ENCODE assay signal across 10 mouse cellular contexts in genomic region chr6:29362246-29363128, GRCm38 (mm10). TPM values are rescaled to one million over a fixed set of nuclear protein-coding genes. Genes with fewer than 3 reads are reported as not detected.
DNase-seq lines count a peak whose midpoint lies in the region; ATAC-seq and TF ChIP-seq lines count a peak whose summit lies in the region.
"Had no signal": no experiment of that assay in that cellular context is flagged by ENCODE, and none has a peak within 500 bp of the region (broad histone marks: within the 10 kb centered on the region; RNA-seq: fewer than 3 reads in every experiment).

No protein-coding gene starts in this region.

- no peak overlapping the region for H3K4me2 ChIP-seq in heart, embryonic 15.5 days
- no peak overlapping the region for H3K4me2 ChIP-seq in embryonic facial prominence, embryonic 12.5 days (replicated peaks)
- H3K4me2 ChIP-seq: midbrain, embryonic 12.5 days had no signal

- H3K4me3 ChIP-seq in heart, embryonic 15.5 days: no peak overlapping the region
- no peak overlapping the region for H3K4me3 ChIP-seq in heart, embryonic 10.5 days
- no peak overlapping the region for H3K4me3 ChIP-seq in lung, adult 2 months (replicated peaks; ENCODE audit: extremely low read depth, low read depth, low read length)
- H3K4me3 ChIP-seq in embryonic facial prominence, embryonic 12.5 days: no peak overlapping the region
- H3K4me3 ChIP-seq: midbrain, embryonic 12.5 days had no signal

- TF ChIP-seq POLR2A in lung, adult 2 months (IDR thresholded peaks at IDR 0.05; ENCODE audit: borderline replicate concordance, extremely low read depth, low read depth, low read length): no peak

- H3K36me3 ChIP-seq in heart, embryonic 15.5 days: peaks cover 32% of the 10 kb centered on the region
- peaks cover 74% of the 10 kb centered on the region for H3K36me3 ChIP-seq in heart, embryonic 10.5 days
- peaks cover 50% of the 10 kb centered on the region for H3K36me3 ChIP-seq in embryonic facial prominence, embryonic 12.5 days

- H3K9me3 ChIP-seq in heart, embryonic 15.5 days (replicated peaks): no peaks in the 10 kb centered on the region
- no peaks in the 10 kb centered on the region for H3K9me3 ChIP-seq in heart, embryonic 10.5 days
- no peaks in the 10 kb centered on the region for H3K9me3 ChIP-seq in embryonic facial prominence, embryonic 12.5 days
- H3K9me3 ChIP-seq: midbrain, embryonic 12.5 days had no signal

- DNase-seq in heart, embryonic 10.5 days (ENCODE audit: low spot score): no peak
- DNase-seq in lung, adult 2 months: no peak
- DNase-seq in lung, postnatal 4 days: no peak
- peak; percentile 40 for DNase-seq in lung, postnatal 36 days
- DNase-seq in right cerebral cortex, postnatal 10 days (ENCODE audit: low spot score in 2 of 2): no peak
- DNase-seq in cerebellum, adult 9-11 months: no peak

- peaks cover 26% of the 10 kb centered on the region for H3K4me1 ChIP-seq in heart, embryonic 15.5 days (replicated peaks)
- H3K4me1 ChIP-seq in heart, embryonic 10.5 days: no peaks in the 10 kb centered on the region
- H3K4me1 ChIP-seq in lung, adult 2 months (ENCODE audit: control insufficient read depth, insufficient read depth, low read length): peaks cover 8% of the 10 kb centered on the region
- 0 out of 2 replicates have a peak, but pooled peaks cover 5% of the 10 kb centered on the region for H3K4me1 ChIP-seq in embryonic facial prominence, embryonic 12.5 days
- H3K4me1 ChIP-seq: midbrain, embryonic 12.5 days had no signal

- peak; percentile 25; the same call in 1 of the 2 replicates for TF ChIP-seq CTCF in lung, adult 2 months (IDR thresholded peaks at IDR 0.05; ENCODE audit: insufficient read depth, low read length)

- peak overlapping the region; percentile 28 for H3K27ac ChIP-seq in heart, embryonic 15.5 days
- no peak overlapping the region for H3K27ac ChIP-seq in heart, embryonic 10.5 days
- H3K27ac ChIP-seq in embryonic facial prominence, embryonic 12.5 days: peak overlapping the region; percentile 61
- H3K27ac ChIP-seq: midbrain, embryonic 12.5 days had no signal

- ATAC-seq in heart, embryonic 15.5 days (replicated peaks; ENCODE audit: insufficient number of reproducible peaks, insufficient read depth, low FRiP score, low read depth): no peak
- no peak for ATAC-seq in embryonic facial prominence, embryonic 12.5 days (ENCODE audit: insufficient number of reproducible peaks, insufficient read depth, low FRiP score, low TSS enrichment)

- H3K27me3 ChIP-seq in heart, embryonic 15.5 days: no peaks in the 10 kb centered on the region
- H3K27me3 ChIP-seq in heart, embryonic 10.5 days (ENCODE audit: insufficient read depth, poor library complexity, severe bottlenecking): no peaks in the 10 kb centered on the region
- no peaks in the 10 kb centered on the region for H3K27me3 ChIP-seq in embryonic facial prominence, embryonic 12.5 days
- H3K27me3 ChIP-seq: midbrain, embryonic 12.5 days had no signal

- 53% methylated on average over 7 of the region's 7 CpGs for WGBS in heart, embryonic 15.5 days
- 83% methylated on average over 7 of the region's 7 CpGs for WGBS in heart, embryonic 10.5 days
- WGBS in lung, adult 2 months: 49% methylated on average over 7 of the region's 7 CpGs
- WGBS in embryonic facial prominence, embryonic 12.5 days: 33% methylated on average over 7 of the region's 7 CpGs

- H3K9ac ChIP-seq in heart, embryonic 15.5 days: no peak overlapping the region
- no peak overlapping the region for H3K9ac ChIP-seq in embryonic facial prominence, embryonic 12.5 days
- H3K9ac ChIP-seq: midbrain, embryonic 12.5 days had no signal

RNA-seq across cellular contexts. Expression of gene Calu, which starts 14.6 kb away (rescaled TPM):
- polyA plus RNA-seq in heart, embryonic 15.5 days (2015; fragmentation: Nextera tagmentation; extraction: Ambion mirVana): 354 and 404 TPM in 2 replicates
- 372 and 465 TPM in 2 replicates for polyA plus RNA-seq in heart, embryonic 10.5 days (2016; fragmentation: Nextera tagmentation; extraction: Ambion mirVana)
- polyA plus RNA-seq in lung, adult 2 months (2012; rRNA removed): 44.0 and 76.1 TPM in 2 replicates
- 314 and 332 TPM in 2 replicates for polyA plus RNA-seq in embryonic facial prominence, embryonic 12.5 days (2016; fragmentation: Nextera tagmentation; extraction: Ambion mirVana)

RNA-seq across cellular contexts. Expression of gene Opn1sw, which starts 25.8 kb away (rescaled TPM):
- polyA plus RNA-seq in heart, embryonic 15.5 days (2015; fragmentation: Nextera tagmentation; extraction: Ambion mirVana): 0.55 and 0.70 TPM in 2 replicates
- polyA plus RNA-seq in heart, embryonic 10.5 days (2016; fragmentation: Nextera tagmentation; extraction: Ambion mirVana): 0.11 and 0.37 TPM in 2 replicates
- 0.11 and 0.21 TPM in 2 replicates for polyA plus RNA-seq in lung, adult 2 months (2012; rRNA removed)
- polyA plus RNA-seq in embryonic facial prominence, embryonic 12.5 days (2016; fragmentation: Nextera tagmentation; extraction: Ambion mirVana): 0.61 and 0.90 TPM in 2 replicates
- polyA plus RNA-seq: spleen, adult 2 months had no signal

RNA-seq across cellular contexts. Expression of gene Ccdc136, which starts 33.6 kb away (rescaled TPM):
- 19.1 and 22.1 TPM in 2 replicates for polyA plus RNA-seq in heart, embryonic 15.5 days (2015; fragmentation: Nextera tagmentation; extraction: Ambion mirVana)
- 23.4 and 30.3 TPM in 2 replicates for polyA plus RNA-seq in heart, embryonic 10.5 days (2016; fragmentation: Nextera tagmentation; extraction: Ambion mirVana)
- 2.5 and 3.2 TPM in 2 replicates for polyA plus RNA-seq in lung, adult 2 months (2012; rRNA removed)
- 26.6 and 26.9 TPM in 2 replicates for polyA plus RNA-seq in embryonic facial prominence, embryonic 12.5 days (2016; fragmentation: Nextera tagmentation; extraction: Ambion mirVana)

RNA-seq across cellular contexts. Expression of gene Fam71f1, which starts 43.5 kb away (rescaled TPM):
- 0.08 TPM in 1 of 2 replicates, not detected in the other for polyA plus RNA-seq in heart, embryonic 15.5 days (2015; fragmentation: Nextera tagmentation; extraction: Ambion mirVana)
- polyA plus RNA-seq in heart, embryonic 10.5 days (2016; fragmentation: Nextera tagmentation; extraction: Ambion mirVana): 0.14 TPM in 1 of 2 replicates, not detected in the other
- 0.08 TPM in 1 of 2 replicates, not detected in the other for polyA plus RNA-seq in lung, adult 2 months (2012; rRNA removed)
- 0.17 and 0.31 TPM in 2 replicates for polyA plus RNA-seq in embryonic facial prominence, embryonic 12.5 days (2016; fragmentation: Nextera tagmentation; extraction: Ambion mirVana)
- polyA plus RNA-seq: midbrain, embryonic 12.5 days; spleen, adult 2 months had no signal
